Mouse (Mus musculus): ENCODE measurements around the gene Ucn3.

DNA sequence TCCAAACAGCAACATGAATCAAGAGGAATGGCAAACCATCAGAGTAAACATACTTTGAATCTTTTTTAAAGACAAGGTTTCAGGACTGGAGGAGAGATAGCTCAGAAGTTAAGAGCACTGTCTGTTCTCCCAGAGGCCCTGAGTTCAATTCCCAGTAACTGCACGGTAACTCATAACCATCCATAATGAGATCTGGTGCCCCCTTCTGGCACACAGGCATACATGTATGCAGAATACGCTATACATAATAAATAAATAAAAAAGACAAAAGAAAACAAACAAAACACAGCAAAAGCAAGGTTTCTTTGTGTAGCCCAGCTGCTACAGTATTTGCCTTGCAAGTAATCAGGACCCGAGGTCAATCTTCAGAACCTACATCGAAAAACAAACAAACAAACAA, 4.3 kb upstream of the Ucn3 start:
- TF ChIP-seq POLR2A (IDR thresholded peaks at IDR 0.05; ENCODE audit: borderline replicate concordance, low read depth, low read length): no peak
- no peak for TF ChIP-seq CTCF (IDR thresholded peaks at IDR 0.05; ENCODE audit: low read depth, low read length)

Measured in bone marrow macrophage, adult 2 months (primary cell).